Mouse (Mus musculus): Measurements from ENCODE around the gene Bmyc. TPM values are rescaled to one million over a fixed set of nuclear protein-coding genes. Genes with fewer than 3 reads are reported as not detected.
"Not testable (repeated sequence)": the region's sequence is repeated elsewhere in the genome, so short reads cannot be mapped to it uniquely, and the experiment has no call there.

Gene Bmyc
- polyA plus RNA-seq, 1 experiment = 14.2 TPM

DNA sequence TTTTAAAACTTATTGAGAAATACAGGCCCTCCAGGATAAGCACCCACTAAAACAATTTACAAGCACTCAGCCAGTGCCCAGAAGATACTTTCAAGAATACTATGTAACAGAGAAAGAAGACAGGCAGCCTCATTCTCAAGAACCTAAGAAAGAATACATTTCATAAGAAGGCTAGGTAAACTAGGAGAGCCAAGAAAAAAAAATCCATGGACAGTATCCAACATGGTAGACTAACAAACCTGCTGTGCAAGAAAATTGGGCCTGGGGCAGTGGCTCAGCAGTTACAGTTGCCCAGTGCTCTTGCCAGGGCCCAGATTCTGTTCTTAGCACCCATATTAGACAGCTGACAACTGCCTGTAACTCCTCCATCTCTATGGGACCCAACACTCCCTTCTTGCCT is 10.7 kb downstream of the Bmyc start:
- H3K36me3 ChIP-seq (ENCODE audit: control insufficient read depth, insufficient read depth, low read length) = no peaks in the 10 kb centered on the region
- DNase-seq = no peak
- TF ChIP-seq CTCF (conservative IDR thresholded peaks at IDR 0.05; ENCODE audit: insufficient read depth, insufficient read length, low read depth, low read length) = no peak
- no peak for TF ChIP-seq POLR2A (IDR thresholded peaks at IDR 0.05; ENCODE audit: low read depth, low read length)
- H3K4me1 ChIP-seq (ENCODE audit: control insufficient read depth, insufficient read depth, low read length) = no peaks in the 10 kb centered on the region
- no peak overlapping the region for H3K4me3 ChIP-seq (ENCODE audit: insufficient read depth, low read depth, low read length)
- no peak overlapping the region for H3K27ac ChIP-seq (ENCODE audit: insufficient read depth, low read depth, low read length)
- H3K27me3 ChIP-seq (replicated peaks; ENCODE audit: control insufficient read depth, insufficient read depth, low read length) = no peaks in the 10 kb centered on the region

GRCm38 (mm10) chr2:25733199-25733930 is 26.8 kb downstream of the Bmyc start:
- TF ChIP-seq CTCF (conservative IDR thresholded peaks at IDR 0.05; ENCODE audit: insufficient read depth, insufficient read length, low read depth, low read length) = no peak
- no peak for TF ChIP-seq POLR2A (IDR thresholded peaks at IDR 0.05; ENCODE audit: low read depth, low read length)
- H3K36me3 ChIP-seq (ENCODE audit: control insufficient read depth, insufficient read depth, low read length) = no peaks in the 10 kb centered on the region
- no peak overlapping the region for H3K27ac ChIP-seq (ENCODE audit: insufficient read depth, low read depth, low read length)
- WGBS = 18% methylated on average over 2 of the region's 2 CpGs
- no peak overlapping the region for H3K4me3 ChIP-seq (ENCODE audit: insufficient read depth, low read depth, low read length)
- H3K27me3 ChIP-seq (replicated peaks; ENCODE audit: control insufficient read depth, insufficient read depth, low read length) = no peaks in the 10 kb centered on the region
- no peaks in the 10 kb centered on the region for H3K4me1 ChIP-seq (ENCODE audit: control insufficient read depth, insufficient read depth, low read length)
- DNase-seq = no peak

DNA sequence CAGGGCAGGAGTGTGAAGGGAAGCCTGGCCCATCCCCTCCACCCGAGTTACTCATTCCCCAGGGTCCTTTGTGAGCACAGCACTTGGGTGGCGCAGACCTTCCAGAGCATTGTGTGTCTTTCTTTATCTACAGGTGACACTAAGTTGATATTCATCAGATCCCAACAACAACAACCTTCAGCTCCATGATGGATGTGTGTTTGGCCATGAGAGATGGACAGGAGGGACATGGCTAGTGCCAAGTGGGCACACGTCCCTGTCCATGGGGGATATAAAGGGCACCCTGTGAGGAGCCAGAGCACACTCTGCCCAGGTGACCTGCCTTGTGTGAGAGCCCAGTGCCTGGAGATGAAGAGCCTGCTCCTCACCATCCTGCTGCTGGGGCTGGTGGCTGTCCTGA is 30.2 kb downstream of the Bmyc start, which contains the start of gene Obp2b:
Gene Obp2b, plus strand, starts transcription at position 301 of the 400 bp plus-strand sequence.
- not testable (repeated sequence) for H3K36me3 ChIP-seq (ENCODE audit: control insufficient read depth, insufficient read depth, low read length); H3K4me3 ChIP-seq (ENCODE audit: insufficient read depth, low read depth, low read length); H3K4me1 ChIP-seq (ENCODE audit: control insufficient read depth, insufficient read depth, low read length); H3K27ac ChIP-seq (ENCODE audit: insufficient read depth, low read depth, low read length); H3K27me3 ChIP-seq (replicated peaks; ENCODE audit: control insufficient read depth, insufficient read depth, low read length); DNase-seq
- WGBS = 83% methylated on average over 3 of the region's 3 CpGs

DNA sequence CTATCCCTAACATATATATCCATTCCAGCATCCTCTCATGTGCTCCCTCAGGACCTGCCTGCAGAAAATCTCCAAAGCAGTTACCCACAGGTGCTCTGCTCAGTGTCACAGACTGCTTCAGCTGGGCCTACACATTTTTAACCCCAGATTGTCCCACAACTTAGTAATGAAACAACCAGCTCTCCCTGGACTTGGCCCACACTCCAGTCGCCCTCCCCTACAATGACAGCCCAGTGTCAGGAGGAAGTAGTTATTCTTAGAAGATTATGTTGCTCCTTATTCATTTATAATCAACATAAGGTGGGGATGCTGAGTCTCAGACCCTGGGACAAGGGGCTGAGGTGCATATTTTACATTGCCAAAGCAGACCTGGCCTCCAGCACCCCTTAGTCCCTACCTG is 35.1 kb downstream of the Bmyc start:
- no peaks in the 10 kb centered on the region for H3K27me3 ChIP-seq (replicated peaks; ENCODE audit: control insufficient read depth, insufficient read depth, low read length)
- WGBS = 73% methylated on average over 1 of the region's 1 CpGs
- H3K36me3 ChIP-seq (ENCODE audit: control insufficient read depth, insufficient read depth, low read length) = no peaks in the 10 kb centered on the region
- H3K27ac ChIP-seq (ENCODE audit: insufficient read depth, low read depth, low read length) = no peak overlapping the region
- no peak for DNase-seq
- H3K4me3 ChIP-seq (ENCODE audit: insufficient read depth, low read depth, low read length) = no peak overlapping the region
- no peaks in the 10 kb centered on the region for H3K4me1 ChIP-seq (ENCODE audit: control insufficient read depth, insufficient read depth, low read length)
- TF ChIP-seq CTCF (conservative IDR thresholded peaks at IDR 0.05; ENCODE audit: insufficient read depth, insufficient read length, low read depth, low read length) (no peak), POLR2A (IDR thresholded peaks at IDR 0.05; ENCODE audit: low read depth, low read length) (no peak)

- WGBS = 57% methylated on average over 1 of the region's 1 CpGs
- Histone ChIP-seq H3K36me3 (ENCODE audit: control insufficient read depth, insufficient read depth, low read length) (no peaks in the 10 kb centered on the region), H3K4me3 (ENCODE audit: insufficient read depth, low read depth, low read length) (no peak overlapping the region)
Measured at GRCm38 (mm10) chr2:25754201-25754600, 47.7 kb downstream of the Bmyc start.

More at GRCm38 (mm10) chr2:25754201-25754600, 47.7 kb downstream of the Bmyc start:
- Histone ChIP-seq H3K27me3 (replicated peaks; ENCODE audit: control insufficient read depth, insufficient read depth, low read length) (no peaks in the 10 kb centered on the region), H3K4me1 (ENCODE audit: control insufficient read depth, insufficient read depth, low read length) (peaks cover 3% of the 10 kb centered on the region; the same call in 1 of the 2 replicates), H3K27ac (ENCODE audit: insufficient read depth, low read depth, low read length) (no peak overlapping the region; the same call in 1 of the 2 replicates)
- TF ChIP-seq CTCF (conservative IDR thresholded peaks at IDR 0.05; ENCODE audit: insufficient read depth, insufficient read length, low read depth, low read length) = no peak
- TF ChIP-seq POLR2A (IDR thresholded peaks at IDR 0.05; ENCODE audit: low read depth, low read length) = no peak
- DNase-seq = peak; percentile 71

Other genes starting within 250 kb of the Bmyc start
- 104 and 130 TPM in 2 replicates for gene Clic3, start 249.9 kb upstream of the Bmyc start, polyA plus RNA-seq (2012; rRNA removed)
- 49.0 and 53.2 TPM in 2 replicates for gene Paxx, start 245.6 kb upstream of the Bmyc start, polyA plus RNA-seq (2012; rRNA removed)
- 47.2 and 51.6 TPM in 2 replicates for gene Ptgds, start 236.7 kb upstream of the Bmyc start, polyA plus RNA-seq (2012; rRNA removed)
- 0.18 TPM in 1 of 2 replicates, not detected in the other for gene Lcn12, start 212.8 kb upstream of the Bmyc start, polyA plus RNA-seq (2012; rRNA removed)
- 39.6 and 48.4 TPM in 2 replicates for gene Fbxw5, start 206.0 kb upstream of the Bmyc start, polyA plus RNA-seq (2012; rRNA removed)
- 20.6 and 22.0 TPM in 2 replicates for gene C8g, start 205.0 kb upstream of the Bmyc start, polyA plus RNA-seq (2012; rRNA removed)
- gene Traf2, start 159.8 kb upstream of the Bmyc start, polyA plus RNA-seq (2012; rRNA removed) = 14.8 and 15.3 TPM in 2 replicates
- 195 and 198 TPM in 2 replicates for gene Edf1, start 148.9 kb upstream of the Bmyc start, polyA plus RNA-seq (2012; rRNA removed)
- 1.3 and 2.3 TPM in 2 replicates for gene Mamdc4, start 131.9 kb upstream of the Bmyc start, polyA plus RNA-seq (2012; rRNA removed)
- 74.9 and 92.3 TPM in 2 replicates for gene Phpt1, start 131.5 kb upstream of the Bmyc start, polyA plus RNA-seq (2012; rRNA removed)
- 0.36 and 0.62 TPM in 2 replicates for gene Ajm1, start 125.0 kb upstream of the Bmyc start, polyA plus RNA-seq (2012; rRNA removed)
- 53.8 and 58.9 TPM in 2 replicates for gene Rabl6, start 98.2 kb upstream of the Bmyc start, polyA plus RNA-seq (2012; rRNA removed)
- gene Ccdc183, start 89.1 kb upstream of the Bmyc start, polyA plus RNA-seq (2012; rRNA removed) = 0.03 TPM in 1 of 2 replicates, not detected in the other
- 37.7 and 43.2 TPM in 2 replicates for gene Tmem141, start 84.7 kb upstream of the Bmyc start, polyA plus RNA-seq (2012; rRNA removed)
- gene Fcna, start 78.7 kb upstream of the Bmyc start, polyA plus RNA-seq (2012; rRNA removed) = 1.7 and 3.4 TPM in 2 replicates
- not detected in 2 replicates for gene Lcn8, start 53.6 kb upstream of the Bmyc start, polyA plus RNA-seq (2012; rRNA removed)
- not detected in 2 replicates for gene Lcn5, start 48.8 kb upstream of the Bmyc start, polyA plus RNA-seq (2012; rRNA removed)
- not detected in 2 replicates for gene Lcn6, start 30.0 kb upstream of the Bmyc start, polyA plus RNA-seq (2012; rRNA removed)
- gene Lcn10, start 24.0 kb upstream of the Bmyc start, polyA plus RNA-seq (2012; rRNA removed) = not detected in 2 replicates
- not detected in 2 replicates for gene Obp2a, start 6.7 kb upstream of the Bmyc start, polyA plus RNA-seq (2012; rRNA removed)
- gene Obp2b, start 30.3 kb downstream of the Bmyc start, polyA plus RNA-seq (2012; rRNA removed) = not detected in 2 replicates
- not detected in 2 replicates for gene Lcn3, start 58.8 kb downstream of the Bmyc start, polyA plus RNA-seq (2012; rRNA removed)
- gene Lcn11, start 70.3 kb downstream of the Bmyc start, polyA plus RNA-seq (2012; rRNA removed) = not detected in 2 replicates
- gene Gm13539, start 75.5 kb downstream of the Bmyc start, polyA plus RNA-seq (2012; rRNA removed) = not detected in 2 replicates
- gene Glt6d1, start 109.1 kb downstream of the Bmyc start, polyA plus RNA-seq (2012; rRNA removed) = not detected in 2 replicates
- gene Lcn9, start 116.4 kb downstream of the Bmyc start, polyA plus RNA-seq (2012; rRNA removed) = not detected in 2 replicates
- gene Sohlh1, start 140.5 kb downstream of the Bmyc start, polyA plus RNA-seq (2012; rRNA removed) = 0.06 TPM in 1 of 2 replicates, not detected in the other
- 36.1 and 47.1 TPM in 2 replicates for gene Kcnt1, start 157.0 kb downstream of the Bmyc start, polyA plus RNA-seq (2012; rRNA removed)

All from kidney, adult 2 months (tissue).